Comparison of ENCODE assay signal across 13 mouse cellular contexts in genomic region chr3:98495055-98495454, GRCm38 (mm10). TPM values are rescaled to one million over a fixed set of nuclear protein-coding genes. Genes with fewer than 3 reads are reported as not detected.
DNase-seq lines count a peak whose midpoint lies in the region; ATAC-seq and TF ChIP-seq lines count a peak whose summit lies in the region.
"Not testable (repeated sequence)": the region's sequence is repeated elsewhere in the genome, so short reads cannot be mapped to it uniquely, and the experiment has no call there.
"Had no signal": no experiment of that assay in that cellular context is flagged by ENCODE, and none has a peak within 500 bp of the region (broad histone marks: within the 10 kb centered on the region; RNA-seq: fewer than 3 reads in every experiment).

No protein-coding gene starts in this region.

- not testable (repeated sequence) for TF ChIP-seq CTCF in kidney, postnatal 0 days (IDR thresholded peaks at IDR 0.05; ENCODE audit: low read depth)

- H3K4me1 ChIP-seq in embryonic facial prominence, embryonic 14.5 days (ENCODE audit: control insufficient read depth, insufficient read depth, low read length); kidney, embryonic 14.5 days (ENCODE audit: control insufficient read depth, insufficient read depth, low read length); kidney, embryonic 15.5 days; kidney, embryonic 16.5 days (ENCODE audit: insufficient read depth, low read length); kidney, postnatal 0 days (replicated peaks; ENCODE audit: insufficient read depth, low read length); limb, embryonic 13.5 days; limb, embryonic 14.5 days (ENCODE audit: control insufficient read depth, insufficient read depth, low read length): not testable (repeated sequence)

- H3K27ac ChIP-seq in embryonic facial prominence, embryonic 14.5 days (replicated peaks; ENCODE audit: low read depth, low read length); kidney, embryonic 14.5 days (ENCODE audit: low read depth, low read length); kidney, embryonic 15.5 days; kidney, embryonic 16.5 days (ENCODE audit: low read length); kidney, postnatal 0 days; limb, embryonic 13.5 days; limb, embryonic 14.5 days (replicated peaks; ENCODE audit: low read depth, low read length): not testable (repeated sequence)

- H3K36me3 ChIP-seq in embryonic facial prominence, embryonic 14.5 days (ENCODE audit: control insufficient read depth, insufficient read depth, low read length); kidney, embryonic 14.5 days (ENCODE audit: control insufficient read depth, insufficient read depth, low read length); kidney, embryonic 15.5 days; kidney, embryonic 16.5 days (ENCODE audit: insufficient read depth, low read length); kidney, postnatal 0 days (ENCODE audit: insufficient read depth, low read length); limb, embryonic 13.5 days; limb, embryonic 14.5 days (ENCODE audit: control insufficient read depth, insufficient read depth, low read length): not testable (repeated sequence)

- not testable (repeated sequence) for H3K9ac ChIP-seq in embryonic facial prominence, embryonic 14.5 days (ENCODE audit: low read depth, low read length); kidney, embryonic 14.5 days (ENCODE audit: low read depth, low read length); kidney, embryonic 15.5 days; kidney, embryonic 16.5 days (replicated peaks; ENCODE audit: low read length); kidney, postnatal 0 days (ENCODE audit: low read depth, low read length); limb, embryonic 13.5 days; limb, embryonic 14.5 days (ENCODE audit: low read depth, low read length, severe bottlenecking)

- not testable (repeated sequence) for TF ChIP-seq POLR2A in limb, embryonic 14.5 days (IDR thresholded peaks at IDR 0.05; ENCODE audit: borderline replicate concordance, extremely low read depth, insufficient read depth, insufficient read length)

- H3K4me2 ChIP-seq in embryonic facial prominence, embryonic 14.5 days (ENCODE audit: low read depth, low read length); kidney, embryonic 14.5 days (replicated peaks; ENCODE audit: low read depth, low read length); kidney, embryonic 15.5 days; kidney, embryonic 16.5 days (replicated peaks; ENCODE audit: low read depth, low read length); kidney, postnatal 0 days (ENCODE audit: low read length); limb, embryonic 13.5 days (replicated peaks); limb, embryonic 14.5 days (replicated peaks; ENCODE audit: low read depth, low read length, severe bottlenecking): not testable (repeated sequence)

- not testable (repeated sequence) for H3K27me3 ChIP-seq in embryonic facial prominence, embryonic 14.5 days (replicated peaks; ENCODE audit: control insufficient read depth, insufficient read depth, low read length); kidney, embryonic 14.5 days (ENCODE audit: control insufficient read depth, insufficient read depth, low read length); kidney, embryonic 15.5 days; kidney, embryonic 16.5 days (ENCODE audit: insufficient read depth, low read length); kidney, postnatal 0 days (ENCODE audit: insufficient read depth, low read length); limb, embryonic 13.5 days; limb, embryonic 14.5 days (ENCODE audit: control insufficient read depth, insufficient read depth, low read length)

- not testable (repeated sequence) for DNase-seq in embryonic facial prominence, embryonic 14.5 days (ENCODE audit: low spot score); kidney, postnatal 0 days (ENCODE audit: low spot score); limb, embryonic 14.5 days (ENCODE audit: low spot score)

- not testable (repeated sequence) for H3K4me3 ChIP-seq in embryonic facial prominence, embryonic 14.5 days (ENCODE audit: low read depth, low read length); kidney, embryonic 14.5 days (ENCODE audit: low read length); kidney, embryonic 15.5 days (replicated peaks); kidney, embryonic 16.5 days (ENCODE audit: low read length); kidney, postnatal 0 days (replicated peaks; ENCODE audit: low read depth, low read length); limb, embryonic 13.5 days; limb, embryonic 14.5 days (replicated peaks; ENCODE audit: low read length)

- ATAC-seq in embryonic facial prominence, embryonic 14.5 days (ENCODE audit: low read depth), result peak; percentile 37; the same call in 1 of the 2 replicates
- peak; percentile 92 for ATAC-seq in kidney, embryonic 14.5 days (ENCODE audit: low FRiP score, low TSS enrichment)
- ATAC-seq in kidney, embryonic 15.5 days (replicated peaks; ENCODE audit: low FRiP score), result peak; percentile 89
- ATAC-seq in kidney, embryonic 16.5 days (ENCODE audit: low FRiP score, low TSS enrichment), result peak; percentile 93
- ATAC-seq in kidney, postnatal 0 days (replicated peaks; ENCODE audit: low FRiP score, low read depth), result peak; percentile 75
- 0 out of 2 replicates have a peak, but pooled peaks have one; percentile 36 for ATAC-seq in limb, embryonic 13.5 days (ENCODE audit: low FRiP score, low read depth)
- ATAC-seq in limb, embryonic 14.5 days (ENCODE audit: low FRiP score, low read depth), result 0 out of 2 replicates have a peak, but pooled peaks have one; percentile 23

- not testable (repeated sequence) for H3K9me3 ChIP-seq in embryonic facial prominence, embryonic 14.5 days (ENCODE audit: control insufficient read depth, low read length); kidney, embryonic 14.5 days (ENCODE audit: control insufficient read depth, low read length); kidney, embryonic 15.5 days (replicated peaks); kidney, embryonic 16.5 days (ENCODE audit: low read length); kidney, postnatal 0 days (replicated peaks; ENCODE audit: low read length); limb, embryonic 13.5 days; limb, embryonic 14.5 days (ENCODE audit: control insufficient read depth, low read length)

RNA-seq across cellular contexts. Expression of gene Hsd3b4, which starts 15.3 kb away (rescaled TPM):
- polyA plus RNA-seq in embryonic facial prominence, embryonic 14.5 days (2014; fragmentation: Nextera tagmentation; extraction: Ambion mirVana), result not detected in 2 replicates
- polyA plus RNA-seq in kidney, embryonic 14.5 days (2014; fragmentation: Nextera tagmentation; extraction: Ambion mirVana), result 7.7 and 9.1 TPM in 2 replicates
- polyA plus RNA-seq in kidney, embryonic 15.5 days (2015; fragmentation: Nextera tagmentation; extraction: Ambion mirVana), result 30.2 and 36.1 TPM in 2 replicates
- polyA plus RNA-seq in kidney, embryonic 16.5 days (2015; fragmentation: Nextera tagmentation; extraction: Ambion mirVana), result 64.3 and 64.9 TPM in 2 replicates
- polyA plus RNA-seq in kidney, postnatal 0 days (2015; fragmentation: Nextera tagmentation; extraction: Ambion mirVana), result 128 and 142 TPM in 2 replicates
- not detected in 2 replicates for polyA plus RNA-seq in limb, embryonic 13.5 days (2015; fragmentation: Nextera tagmentation; extraction: Ambion mirVana)
- not detected in 2 replicates for polyA plus RNA-seq in limb, embryonic 14.5 days (2012; rRNA removed)
- not detected in 2 replicates for polyA plus RNA-seq in limb, embryonic 14.5 days (2014; fragmentation: Nextera tagmentation; extraction: Ambion mirVana)
- polyA plus RNA-seq: activated CD4-positive, CD25-positive, alpha-beta regulatory T cell, adult 4 months; adrenal gland, adult 2 months; brain, embryonic 14.5 days; C2C12; CD4-positive, CD25-positive, alpha-beta regulatory T cell, adult 4 months; G1E had no signal

RNA-seq across cellular contexts. Expression of gene Gm4450, which starts 38.1 kb away (rescaled TPM):
- polyA plus RNA-seq in embryonic facial prominence, embryonic 14.5 days (2014; fragmentation: Nextera tagmentation; extraction: Ambion mirVana), result not detected in 2 replicates
- 4.8 and 8.3 TPM in 2 replicates for polyA plus RNA-seq in kidney, embryonic 14.5 days (2014; fragmentation: Nextera tagmentation; extraction: Ambion mirVana)
- 25.8 and 26.4 TPM in 2 replicates for polyA plus RNA-seq in kidney, embryonic 15.5 days (2015; fragmentation: Nextera tagmentation; extraction: Ambion mirVana)
- polyA plus RNA-seq in kidney, embryonic 16.5 days (2015; fragmentation: Nextera tagmentation; extraction: Ambion mirVana), result 44.6 and 55.8 TPM in 2 replicates
- 83.6 and 90.6 TPM in 2 replicates for polyA plus RNA-seq in kidney, postnatal 0 days (2015; fragmentation: Nextera tagmentation; extraction: Ambion mirVana)
- not detected in 2 replicates for polyA plus RNA-seq in limb, embryonic 13.5 days (2015; fragmentation: Nextera tagmentation; extraction: Ambion mirVana)
- not detected in 2 replicates for polyA plus RNA-seq in limb, embryonic 14.5 days (2012; rRNA removed)
- polyA plus RNA-seq in limb, embryonic 14.5 days (2014; fragmentation: Nextera tagmentation; extraction: Ambion mirVana), result not detected in 2 replicates
- polyA plus RNA-seq: activated CD4-positive, CD25-positive, alpha-beta regulatory T cell, adult 4 months; adrenal gland, adult 2 months; brain, embryonic 14.5 days; C2C12; CD4-positive, CD25-positive, alpha-beta regulatory T cell, adult 4 months; G1E had no signal

Comparison
In these comparisons a context has a peak if more than half of its experiments do, and no peak if none do; other contexts are left out.
1. ATAC-seq: peak in every context shown above with its lines; median percentile 93 in kidney, embryonic 16.5 days; 92 in kidney, embryonic 14.5 days; 89 in kidney, embryonic 15.5 days; 75 in kidney, postnatal 0 days; 37 in embryonic facial prominence, embryonic 14.5 days; 36 in limb, embryonic 13.5 days; 23 in limb, embryonic 14.5 days.